Mouse (Mus musculus): Measurements from ENCODE around the gene Cblc.
"Not testable (repeated sequence)": the region's sequence is repeated elsewhere in the genome, so short reads cannot be mapped to it uniquely, and the experiment has no call there.

Cblc gene

GRCm38 (mm10) chr7:19818440-19818839 is 21.8 kb upstream of the Cblc start:
- no peak for DNase-seq

- DNase-seq = peak; percentile 87
Measured at GRCm38 (mm10) chr7:19817382-19818105, 20.9 kb upstream of the Cblc start.

GRCm38 (mm10) chr7:19816224-19816771 is 19.7 kb upstream of the Cblc start:
- DNase-seq = peak; percentile 78

GRCm38 (mm10) chr7:19815296-19816223 is 19.0 kb upstream of the Cblc start:
- peak; percentile 20 for DNase-seq

GRCm38 (mm10) chr7:19813579-19814122 is 17.0 kb upstream of the Cblc start:
- no peak for DNase-seq

GRCm38 (mm10) chr7:19813161-19813560 is 16.6 kb upstream of the Cblc start:
- no peak for DNase-seq

- peak; percentile 24 for DNase-seq
Measured at GRCm38 (mm10) chr7:19811114-19811513, 14.5 kb upstream of the Cblc start.

GRCm38 (mm10) chr7:19809369-19809768 is 12.8 kb upstream of the Cblc start:
- no peak for DNase-seq

- DNase-seq = no peak
Measured at GRCm38 (mm10) chr7:19806356-19806969, 9.9 kb upstream of the Cblc start.

GRCm38 (mm10) chr7:19802995-19803394 is 6.4 kb upstream of the Cblc start:
- peak; percentile 83 for DNase-seq

GRCm38 (mm10) chr7:19800764-19801163 is 4.2 kb upstream of the Cblc start:
- peak; percentile 55 for DNase-seq

GRCm38 (mm10) chr7:19796254-19796653 is 355 bp downstream of the Cblc start:
- no peak for DNase-seq

- DNase-seq = no peak
Measured at GRCm38 (mm10) chr7:19795236-19795635, 1.4 kb downstream of the Cblc start.

- DNase-seq = no peak
Measured at GRCm38 (mm10) chr7:19792701-19793630, 3.6 kb downstream of the Cblc start.

GRCm38 (mm10) chr7:19791504-19791903 is 5.1 kb downstream of the Cblc start:
- not testable (repeated sequence) for DNase-seq

- DNase-seq = peak; percentile 94
Measured at GRCm38 (mm10) chr7:19789904-19790347, 6.7 kb downstream of the Cblc start.

- DNase-seq = no peak
Measured at GRCm38 (mm10) chr7:19785874-19786458, 10.6 kb downstream of the Cblc start.

- peak; percentile 40 for DNase-seq
Measured at GRCm38 (mm10) chr7:19784764-19785535, 11.7 kb downstream of the Cblc start.

- no peak for DNase-seq
Measured at GRCm38 (mm10) chr7:19783630-19784029, 13.0 kb downstream of the Cblc start.

- DNase-seq = no peak
Measured at GRCm38 (mm10) chr7:19782645-19783044, 14.0 kb downstream of the Cblc start.

Measured in thymus, postnatal 14 days (tissue).